Mouse (Mus musculus) CH12.LX (cell line): Measurements from ENCODE around the gene Apba3. TPM values are rescaled to one million over a fixed set of nuclear protein-coding genes. Genes with fewer than 3 reads are reported as not detected.

ENCODE experiments used
- DNase-seq: peaks from one replicate; pipeline ENCODE4 v3.0.0-alpha.2; 2013; ENCODE audit errors: extremely low read depth
- H3K27ac ChIP-seq: 2 replicates; pipeline ENCODE4 v1.5.1; 2012; ENCODE audit warnings: low read depth, mild to moderate bottlenecking, control low read depth, moderate library complexity; ENCODE audit not compliant: insufficient read depth
- H3K27me3 ChIP-seq: replicated peaks from 2 replicates; pipeline ENCODE3; 2012; ENCODE audit warnings: inconsistent platforms
- H3K36me3 ChIP-seq, 2 experiments: replicated peaks in 1 of 2; 2 replicates each; pipeline versions ENCODE3 to v1.6.1; 2012; ENCODE audit warnings: inconsistent platforms in 1 of 2, low read length in 1 of 2, mild to moderate bottlenecking in 1 of 2, mixed read lengths in 1 of 2, moderate library complexity in 1 of 2; ENCODE audit not compliant: control insufficient read depth in 1 of 2, insufficient read depth in 1 of 2
- H3K4me1 ChIP-seq, 2 experiments: 2 replicates each; pipeline ENCODE4 v1.6.1; 2012; ENCODE audit warnings: inconsistent platforms in 1 of 2, moderate library complexity in 1 of 2; ENCODE audit not compliant: insufficient read depth in 2 of 2, control insufficient read depth in 1 of 2
- H3K4me2 ChIP-seq: 2 replicates; pipeline ENCODE4 v1.6.1; 2012; ENCODE audit warnings: low read depth, mild to moderate bottlenecking, control low read depth; ENCODE audit not compliant: poor library complexity, insufficient read depth, severe bottlenecking
- H3K4me3 ChIP-seq, 3 experiments: fragments of 150-350 bp in 1 of 3; sonication (generic) in 1 of 3; replicated peaks in 1 of 3; 2 replicates each; pipeline versions ENCODE3 to v1.5.1; 2011 to 2012; ENCODE audit warnings: low read depth in 2 of 3, low read length in 2 of 3, mild to moderate bottlenecking in 2 of 3, moderate library complexity in 2 of 3, control low read depth in 1 of 3, improper control_type of control experiment in 1 of 3, inconsistent platforms in 1 of 3, mixed read lengths in 1 of 3; ENCODE audit not compliant: poor library complexity in 1 of 3
- H3K79me2 ChIP-seq: replicated peaks from 2 replicates; pipeline ENCODE4 v1.6.1; 2012; ENCODE audit warnings: mild to moderate bottlenecking, moderate library complexity; ENCODE audit not compliant: control insufficient read depth, poor library complexity, insufficient read depth, severe bottlenecking; ENCODE audit errors: extremely low read depth
- H3K9ac ChIP-seq: 2 replicates; pipeline ENCODE4 v1.6.1; 2012; ENCODE audit warnings: low read depth, mild to moderate bottlenecking, control low read depth, moderate library complexity; ENCODE audit not compliant: insufficient read depth
- H3K9me3 ChIP-seq: replicated peaks from 2 replicates; pipeline ENCODE3; 2012; ENCODE audit warnings: low read length, inconsistent platforms, mixed read lengths
- BHLHE40 ChIP-seq: IDR thresholded peaks from 2 replicates; pipeline ENCODE4 v1.6.1; 2011; ENCODE audit warnings: mild to moderate bottlenecking, low read depth, low read length, improper control_type of control experiment
- CHD2 ChIP-seq: IDR thresholded peaks from 2 replicates; pipeline ENCODE4 v1.6.1; 2011; ENCODE audit warnings: low read length, improper control_type of control experiment
- CTCF ChIP-seq, 2 experiments: IDR thresholded peaks in 1 of 2; conservative IDR thresholded peaks in 1 of 2; 2 replicates each; pipeline ENCODE4 v1.5.1; 2011 to 2012; ENCODE audit warnings: low read depth in 2 of 2, low read length in 2 of 2, improper control_type of control experiment in 1 of 2, inconsistent platforms in 1 of 2, mild to moderate bottlenecking in 1 of 2, moderate library complexity in 1 of 2
- E2F4 ChIP-seq: IDR thresholded peaks from 2 replicates; pipeline ENCODE4 v1.6.1; 2011; ENCODE audit warnings: low read depth, low read length, improper control_type of control experiment; ENCODE audit not compliant: insufficient replicate concordance
- ELF1 ChIP-seq: IDR thresholded peaks from 2 replicates; pipeline ENCODE4 v1.6.1; 2014; ENCODE audit warnings: low read depth, mild to moderate bottlenecking, inconsistent platforms, low read length, improper control_type of control experiment
- EP300 ChIP-seq: IDR thresholded peaks from 2 replicates; pipeline ENCODE4 v1.6.1; 2011; ENCODE audit warnings: low read length, improper control_type of control experiment
- ETS1 ChIP-seq: conservative IDR thresholded peaks from 2 replicates; pipeline ENCODE4 v1.6.1; 2012; ENCODE audit warnings: low read depth, mild to moderate bottlenecking, inconsistent platforms, low read length, improper control_type of control experiment, moderate library complexity
- HCFC1 ChIP-seq: IDR thresholded peaks from 2 replicates; pipeline ENCODE4 v1.6.1; 2012; ENCODE audit warnings: low read depth, mild to moderate bottlenecking, inconsistent platforms, low read length, improper control_type of control experiment
- IRF4 ChIP-seq: IDR thresholded peaks from 2 replicates; pipeline ENCODE4 v1.6.1; 2014; ENCODE audit warnings: low read depth, mild to moderate bottlenecking, inconsistent platforms, low read length, improper control_type of control experiment
- JUN ChIP-seq: IDR thresholded peaks from 2 replicates; pipeline ENCODE4 v1.6.1; 2011; ENCODE audit warnings: low read depth, mild to moderate bottlenecking, low read length, improper control_type of control experiment, moderate library complexity; ENCODE audit not compliant: insufficient read depth
- JUND ChIP-seq: conservative IDR thresholded peaks from 2 replicates; pipeline ENCODE4 v1.6.1; 2011; ENCODE audit warnings: low read depth, low read length, improper control_type of control experiment
- KAT2A ChIP-seq: IDR thresholded peaks from 2 replicates; pipeline ENCODE4 v1.6.1; 2012; ENCODE audit warnings: low read length, improper control_type of control experiment, inconsistent platforms; ENCODE audit not compliant: insufficient replicate concordance
- MAFK ChIP-seq: IDR thresholded peaks from 2 replicates; pipeline ENCODE4 v1.6.1; 2011; ENCODE audit warnings: low read length, improper control_type of control experiment; ENCODE audit not compliant: insufficient replicate concordance
- MAX ChIP-seq: IDR thresholded peaks from 2 replicates; pipeline ENCODE4 v1.6.1; 2011; ENCODE audit warnings: low read length, improper control_type of control experiment
- MAZ ChIP-seq: IDR thresholded peaks from 2 replicates; pipeline ENCODE4 v1.6.1; 2012; ENCODE audit warnings: low read depth, mild to moderate bottlenecking, inconsistent platforms, low read length, improper control_type of control experiment, moderate library complexity
- MYC ChIP-seq: IDR thresholded peaks from 2 replicates; pipeline ENCODE4 v1.6.1; 2011; ENCODE audit warnings: low read depth, mild to moderate bottlenecking, improper control_type of control experiment, low read length
- NELFE ChIP-seq: IDR thresholded peaks from 2 replicates; pipeline ENCODE4 v1.6.1; 2011; ENCODE audit warnings: low read depth, low read length, improper control_type of control experiment
- NRF1 ChIP-seq: IDR thresholded peaks from 2 replicates; pipeline ENCODE4 v1.6.1; 2014; ENCODE audit warnings: low read depth, mild to moderate bottlenecking, inconsistent platforms, low read length, improper control_type of control experiment, moderate library complexity
- PAX5 ChIP-seq: IDR thresholded peaks from 2 replicates; pipeline ENCODE4 v1.6.1; 2012; ENCODE audit warnings: low read length, inconsistent platforms, mixed read lengths
- POLR2A ChIP-seq: IDR thresholded peaks from 2 replicates; pipeline ENCODE4 v1.6.1; 2011; ENCODE audit warnings: low read depth, mild to moderate bottlenecking, improper control_type of control experiment, low read length
- POLR2AphosphoS2 ChIP-seq: IDR thresholded peaks from 2 replicates; pipeline ENCODE4 v1.6.1; 2011; ENCODE audit warnings: low read depth, low read length, improper control_type of control experiment
- RAD21 ChIP-seq: IDR thresholded peaks from 2 replicates; pipeline ENCODE4 v1.6.1; 2011; ENCODE audit warnings: low read depth, mild to moderate bottlenecking, low read length, improper control_type of control experiment, moderate library complexity
- RCOR1 ChIP-seq: conservative IDR thresholded peaks from 2 replicates; pipeline ENCODE4 v1.6.1; 2012; ENCODE audit warnings: low read depth, mild to moderate bottlenecking, inconsistent platforms, low read length, improper control_type of control experiment
- SMC3 ChIP-seq: IDR thresholded peaks from 2 replicates; pipeline ENCODE4 v1.6.1; 2011; ENCODE audit warnings: low read depth, low read length, improper control_type of control experiment
- TCF12 ChIP-seq: IDR thresholded peaks from 2 replicates; pipeline ENCODE4 v1.6.1; 2014; ENCODE audit warnings: low read depth, mild to moderate bottlenecking, inconsistent platforms, low read length, improper control_type of control experiment
- UBTF ChIP-seq: IDR thresholded peaks from 2 replicates; pipeline ENCODE4 v1.6.1; 2012; ENCODE audit warnings: low read depth, mild to moderate bottlenecking, inconsistent platforms, low read length, improper control_type of control experiment, moderate library complexity
- USF1 ChIP-seq: IDR thresholded peaks from 2 replicates; pipeline ENCODE4 v1.6.1; 2014; ENCODE audit warnings: low read depth, mild to moderate bottlenecking, inconsistent platforms, low read length, improper control_type of control experiment
- USF2 ChIP-seq: conservative IDR thresholded peaks from 2 replicates; pipeline ENCODE4 v1.6.1; 2011; ENCODE audit warnings: low read depth, low read length, improper control_type of control experiment
- ZC3H11A ChIP-seq: IDR thresholded peaks from 2 replicates; pipeline ENCODE4 v1.6.1; 2012; ENCODE audit warnings: low read depth, mild to moderate bottlenecking, inconsistent platforms, low read length, improper control_type of control experiment
- ZKSCAN1 ChIP-seq: IDR thresholded peaks from 2 replicates; pipeline ENCODE4 v1.6.1; 2012; ENCODE audit warnings: low read depth, inconsistent platforms, low read length, improper control_type of control experiment, borderline replicate concordance
- ZNF384 ChIP-seq: IDR thresholded peaks from 2 replicates; pipeline ENCODE4 v1.6.1; 2012; ENCODE audit warnings: low read depth, low read length, improper control_type of control experiment, inconsistent platforms
- dilution Hi-C: fragments of 300-500 bp; cut with MboI; formaldehyde crosslinking; loops from 2 replicates; pipeline ENCODE4 v1.14.3; 2020; ENCODE audit warnings: low sequenced_read_pairs; ENCODE audit not compliant: extremely low pct_unique_long_range_greater_than_20kb, extremely low pct_ligation_motif_present
- in situ Hi-C: fragments of 300-500 bp; cut with MboI; formaldehyde crosslinking; loops from 3 replicates; pipeline ENCODE4 v1.14.3; 2019; ENCODE audit warnings: low sequenced_read_pairs, low pct_ligation_motif_present, low pct_unique_long_range_greater_than_20kb, mixed read lengths
- polyA plus RNA-seq: library from polyadenylated mRNA; unstranded; fragments of >175 nt; gene quantifications from 2 replicates; pipeline ENCODE4 v1.2.1, GENCODE M21; 2012; ENCODE audit warnings: low read depth; ENCODE audit not compliant: insufficient read length
- total RNA-seq, 2 experiments: library from RNA; depleted of rRNA; stranded (reverse); fragments of 300-350 nt in 1 of 2; fragments of >200 nt in 1 of 2; gene quantifications; 2 replicates each; pipeline ENCODE4 v1.2.3; 2012 to 2014

Apba3 gene
- total and polyA plus RNA-seq, 3 experiments: 40.2 to 149 (median 47.4) TPM

DNA sequence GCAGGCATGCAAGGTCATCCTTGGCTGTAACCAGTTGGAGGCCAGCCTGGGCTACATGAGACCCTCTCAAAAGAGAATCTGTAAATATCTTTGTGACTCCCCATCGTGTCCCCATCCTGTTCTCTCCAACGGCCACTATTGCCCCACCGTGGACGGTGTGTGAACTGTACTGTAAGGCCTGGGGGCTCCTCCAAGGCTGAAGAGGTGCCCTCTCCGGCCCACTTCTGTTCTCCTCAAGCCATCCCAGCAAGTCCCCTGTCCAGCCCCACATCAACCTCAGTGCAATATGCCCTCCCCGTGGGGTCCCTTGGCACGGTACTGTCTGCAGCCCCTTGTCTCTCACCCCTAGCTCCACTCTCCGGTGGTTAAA lies 52.6 kb downstream of the Apba3 start:
- peak overlapping the region; percentile 80 for H3K9ac ChIP-seq
- peaks cover 12 to 37% of the 10 kb centered on the region in 2 experiments; a peak in 3 of 4 replicates for H3K4me1 ChIP-seq
- peak overlapping the region; percentile 70 for H3K4me2 ChIP-seq
- in situ Hi-C loops: no loop called here
- peak overlapping the region in 2 of 3 experiments; percentile 49 to 65 for H3K4me3 ChIP-seq
- H3K79me2 ChIP-seq: peaks cover 15% of the 10 kb centered on the region
- H3K27me3 ChIP-seq: no peaks in the 10 kb centered on the region
- H3K36me3 ChIP-seq: peaks cover 60 to 74% of the 10 kb centered on the region in 2 experiments
- dilution Hi-C loops: no loop called here
- DNase-seq: no peak
- TF ChIP-seq USF1: no peak
- peak; percentile 30 for TF ChIP-seq SMC3
- no peak for TF ChIP-seq MAFK
- no peak for TF ChIP-seq POLR2AphosphoS2
- no peak for TF ChIP-seq ZNF384
- TF ChIP-seq MAZ: no peak
- peak in 1 of 2 experiments; percentile 46; a peak in 2 of 4 replicates for TF ChIP-seq CTCF (conservative IDR thresholded peaks at IDR 0.05 in 1 of 2, IDR thresholded peaks at IDR 0.05 in 1 of 2; ENCODE audit: low read depth in 2 of 2, low read length in 2 of 2)
- TF ChIP-seq CHD2: no peak
- no peak for TF ChIP-seq ZC3H11A
- no peak for TF ChIP-seq JUN
- TF ChIP-seq RAD21: peak; percentile 22
- no peak overlapping the region for H3K27ac ChIP-seq
- no peaks in the 10 kb centered on the region for H3K9me3 ChIP-seq

DNA sequence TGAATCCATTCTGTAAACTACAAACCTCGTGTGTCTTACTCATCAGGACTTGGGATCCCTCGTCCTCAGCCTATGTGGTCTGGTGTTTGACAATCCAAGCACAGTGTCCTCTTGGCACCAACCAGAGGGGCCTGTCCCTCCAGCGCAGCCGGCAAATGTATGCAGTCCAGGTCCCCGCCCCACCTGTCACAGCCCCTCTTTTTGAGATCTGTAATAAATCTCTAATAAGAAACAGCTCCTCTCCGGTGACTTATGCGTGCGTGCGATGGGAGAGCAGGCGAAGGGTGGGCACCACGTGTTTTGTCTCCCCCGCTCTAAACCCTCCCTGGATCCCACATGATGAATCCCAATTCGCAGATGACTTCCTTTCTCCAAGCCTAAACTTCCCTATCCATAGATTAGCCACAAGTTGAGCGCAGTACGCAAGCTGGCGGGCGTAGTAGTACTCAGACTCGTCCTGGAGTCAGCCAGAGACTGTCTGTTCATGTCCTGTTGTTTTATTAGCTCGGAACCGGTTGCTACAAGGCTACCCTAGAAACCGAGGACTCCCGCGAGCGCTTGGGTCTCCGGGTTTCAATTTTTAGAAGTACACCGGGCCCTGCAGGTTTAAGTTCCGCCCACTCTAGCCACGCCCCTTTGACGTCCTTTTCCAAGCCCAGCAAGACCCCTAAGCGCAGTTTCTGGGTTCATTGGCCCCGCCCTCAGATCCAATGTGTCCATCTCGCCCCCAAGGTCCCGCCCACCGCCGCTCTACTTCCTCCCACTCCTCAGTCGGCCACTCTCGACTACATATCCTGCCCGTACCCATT lies 53.2 kb downstream of the Apba3 start:
- in situ Hi-C loops (no loop called here), dilution Hi-C loops (no loop called here)
- no peaks in the 10 kb centered on the region for H3K9me3 ChIP-seq
- H3K4me3 ChIP-seq: peak overlapping the region; percentile 49 to 65 (median 64)
- peak overlapping the region; percentile 70 for H3K4me2 ChIP-seq
- H3K4me1 ChIP-seq: peaks cover 12 to 37% of the 10 kb centered on the region in 2 experiments; a peak in 3 of 4 replicates
- H3K27ac ChIP-seq: peak overlapping the region; percentile 59
- H3K79me2 ChIP-seq: peaks cover 15% of the 10 kb centered on the region
- H3K9ac ChIP-seq: peak overlapping the region; percentile 80
- DNase-seq: peak; percentile 100
- peaks cover 61 to 74% of the 10 kb centered on the region in 2 experiments for H3K36me3 ChIP-seq
- H3K27me3 ChIP-seq: no peaks in the 10 kb centered on the region
- no peak for TF ChIP-seq USF2
- no peak for TF ChIP-seq NRF1
- TF ChIP-seq POLR2AphosphoS2: peak; percentile 12; the same call in 1 of the 2 replicates
- peak; percentile 56; the same call in 1 of the 2 replicates for TF ChIP-seq MYC
- no peak; the same call in 1 of the 2 replicates for TF ChIP-seq IRF4
- TF ChIP-seq JUND: no peak
- no peak for TF ChIP-seq BHLHE40
- TF ChIP-seq JUN: no peak
- TF ChIP-seq MAX: peak; percentile 71; the same call in 1 of the 2 replicates
- peak; percentile 44; the same call in 1 of the 2 replicates for TF ChIP-seq CHD2
- no peak; the same call in 1 of the 2 replicates for TF ChIP-seq HCFC1
- TF ChIP-seq RCOR1: no peak
- 0 out of 2 replicates have a peak, but pooled peaks have one; percentile 44 for TF ChIP-seq TCF12
- no peak for TF ChIP-seq PAX5
- no peak; the same call in 1 of the 2 replicates for TF ChIP-seq MAZ
- TF ChIP-seq NELFE: peak; percentile 38; the same call in 1 of the 2 replicates
- no peak for TF ChIP-seq ZC3H11A
- no peak for TF ChIP-seq ELF1
- no peak for TF ChIP-seq EP300
- TF ChIP-seq ZKSCAN1: no peak
- no peak for TF ChIP-seq E2F4
- TF ChIP-seq KAT2A: no peak
- TF ChIP-seq UBTF: no peak
- no peak for TF ChIP-seq ETS1
- TF ChIP-seq POLR2A: peak; percentile 66
